Mouse (Mus musculus): Measurements from ENCODE around the gene Il1r1. TPM values are rescaled to one million over a fixed set of nuclear protein-coding genes. Genes with fewer than 3 reads are reported as not detected.

Gene Il1r1
- polyA plus RNA-seq, 1 experiment = 1.9 TPM

DNA sequence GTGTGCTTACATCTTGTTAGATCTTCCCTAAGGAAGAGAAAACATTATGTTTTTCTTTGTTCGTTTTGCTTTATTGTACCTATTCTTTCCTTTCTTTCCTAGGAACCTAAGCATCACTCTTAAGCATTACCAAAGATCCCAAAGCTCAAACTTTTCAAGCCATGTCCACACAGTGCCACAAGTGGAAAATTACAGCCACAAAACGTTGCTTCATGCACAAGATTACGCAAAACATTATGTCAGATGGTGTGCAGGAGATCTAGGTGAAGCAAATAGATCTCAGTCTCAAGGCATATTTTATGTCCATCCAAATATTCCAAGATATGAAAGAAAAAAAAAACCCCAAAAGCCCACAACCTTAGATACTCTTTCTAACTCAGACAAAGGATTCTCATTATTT, 4.2 kb downstream of the Il1r1 start:
- H3K4me3 ChIP-seq (ENCODE audit: insufficient read depth, low read length) = no peak overlapping the region
- no peak overlapping the region for H3K27ac ChIP-seq (ENCODE audit: insufficient read depth, low read length)
- H3K4me1 ChIP-seq (ENCODE audit: control insufficient read depth, insufficient read depth, low read length) = no peaks in the 10 kb centered on the region
- TF ChIP-seq POLR2A (IDR thresholded peaks at IDR 0.05; ENCODE audit: extremely low read depth, insufficient read depth, low read length) = no peak
- no peak for TF ChIP-seq CTCF (IDR thresholded peaks at IDR 0.05; ENCODE audit: extremely low read depth, insufficient read depth, low read length)

GRCm38 (mm10) chr1:40229771-40230280, 4.9 kb downstream of the Il1r1 start:
- H3K4me1 ChIP-seq (ENCODE audit: control insufficient read depth, insufficient read depth, low read length) = no peaks in the 10 kb centered on the region
- H3K27ac ChIP-seq (ENCODE audit: insufficient read depth, low read length) = no peak overlapping the region
- no peak for TF ChIP-seq POLR2A (IDR thresholded peaks at IDR 0.05; ENCODE audit: extremely low read depth, insufficient read depth, low read length)
- no peak for TF ChIP-seq CTCF (IDR thresholded peaks at IDR 0.05; ENCODE audit: extremely low read depth, insufficient read depth, low read length)
- no peak overlapping the region for H3K4me3 ChIP-seq (ENCODE audit: insufficient read depth, low read length)

GRCm38 (mm10) chr1:40230336-40230735, 5.5 kb downstream of the Il1r1 start:
- Histone ChIP-seq H3K4me1 (ENCODE audit: control insufficient read depth, insufficient read depth, low read length) (no peaks in the 10 kb centered on the region), H3K27ac (ENCODE audit: insufficient read depth, low read length) (no peak overlapping the region), H3K4me3 (ENCODE audit: insufficient read depth, low read length) (no peak overlapping the region)
- TF ChIP-seq CTCF (IDR thresholded peaks at IDR 0.05; ENCODE audit: extremely low read depth, insufficient read depth, low read length) (no peak), POLR2A (IDR thresholded peaks at IDR 0.05; ENCODE audit: extremely low read depth, insufficient read depth, low read length) (no peak)

GRCm38 (mm10) chr1:40231116-40231515, 6.2 kb downstream of the Il1r1 start:
- Histone ChIP-seq H3K4me1 (ENCODE audit: control insufficient read depth, insufficient read depth, low read length) (peaks cover under 1% of the 10 kb centered on the region; the same call in 1 of the 2 replicates), H3K27ac (ENCODE audit: insufficient read depth, low read length) (no peak overlapping the region), H3K4me3 (ENCODE audit: insufficient read depth, low read length) (no peak overlapping the region)
- TF ChIP-seq CTCF (IDR thresholded peaks at IDR 0.05; ENCODE audit: extremely low read depth, insufficient read depth, low read length) (no peak), POLR2A (IDR thresholded peaks at IDR 0.05; ENCODE audit: extremely low read depth, insufficient read depth, low read length) (no peak)

DNA sequence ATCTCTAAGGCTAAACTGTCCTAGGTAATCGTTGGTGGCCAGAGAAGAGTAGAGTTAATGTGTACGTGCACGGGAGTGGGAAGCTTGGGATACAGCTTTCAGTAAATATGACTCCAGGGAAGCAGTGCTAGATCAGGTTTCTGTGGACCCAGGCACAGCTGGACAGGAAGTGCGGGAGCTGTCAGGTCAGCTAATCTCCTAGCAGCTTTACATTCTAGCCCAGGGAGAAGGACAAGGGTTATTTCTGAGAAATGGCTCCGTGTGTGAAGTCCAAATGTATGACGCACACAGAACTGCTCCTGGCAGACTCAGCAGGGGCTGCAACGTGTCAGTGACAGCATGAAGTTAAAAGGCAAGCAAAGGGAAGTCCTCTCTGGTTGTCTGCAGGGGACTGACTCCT, 8.3 kb downstream of the Il1r1 start:
- no peak overlapping the region for H3K4me3 ChIP-seq (ENCODE audit: insufficient read depth, low read length)
- no peak overlapping the region for H3K27ac ChIP-seq (ENCODE audit: insufficient read depth, low read length)
- H3K4me1 ChIP-seq (ENCODE audit: control insufficient read depth, insufficient read depth, low read length) = peaks cover 2% of the 10 kb centered on the region; the same call in 1 of the 2 replicates
- TF ChIP-seq CTCF (IDR thresholded peaks at IDR 0.05; ENCODE audit: extremely low read depth, insufficient read depth, low read length) (no peak), POLR2A (IDR thresholded peaks at IDR 0.05; ENCODE audit: extremely low read depth, insufficient read depth, low read length) (no peak)

- Histone ChIP-seq H3K27ac (ENCODE audit: insufficient read depth, low read length) (no peak overlapping the region), H3K4me1 (ENCODE audit: control insufficient read depth, insufficient read depth, low read length) (peaks cover 2% of the 10 kb centered on the region; the same call in 1 of the 2 replicates), H3K4me3 (ENCODE audit: insufficient read depth, low read length) (no peak overlapping the region)
- TF ChIP-seq POLR2A (IDR thresholded peaks at IDR 0.05; ENCODE audit: extremely low read depth, insufficient read depth, low read length) = no peak
- no peak for TF ChIP-seq CTCF (IDR thresholded peaks at IDR 0.05; ENCODE audit: extremely low read depth, insufficient read depth, low read length)
Observed at GRCm38 (mm10) chr1:40233621-40234020, 8.7 kb downstream of the Il1r1 start.

DNA sequence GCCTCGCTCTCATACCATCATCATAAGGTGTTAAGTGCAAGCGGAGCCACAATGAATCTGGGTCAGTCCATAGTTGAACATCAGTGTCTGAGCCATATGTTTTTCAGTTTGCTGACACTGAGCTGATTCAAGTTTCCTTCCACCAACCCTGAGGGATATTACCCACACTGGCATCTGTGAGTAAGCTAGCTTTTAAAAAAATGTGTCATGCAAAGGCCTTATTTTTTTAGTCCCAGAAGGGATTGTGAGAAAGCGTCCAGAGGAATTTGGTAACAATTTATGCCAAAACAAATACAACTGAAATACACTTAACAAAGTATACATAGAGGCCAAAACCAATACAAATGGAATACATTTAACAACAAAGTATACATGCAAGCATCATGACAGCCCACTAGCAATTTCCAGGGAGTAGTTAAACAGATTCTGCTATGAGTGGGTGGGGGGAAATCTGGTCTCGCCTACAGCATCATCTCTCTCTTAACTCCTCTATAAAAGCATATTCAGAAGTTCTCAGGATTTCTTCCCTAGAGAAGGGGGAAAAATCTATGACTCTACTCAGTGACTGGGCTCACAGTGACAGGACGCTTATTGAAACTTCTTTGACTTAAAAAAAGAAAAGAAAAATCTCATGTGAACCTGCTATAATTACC, 10.8 kb downstream of the Il1r1 start:
- no peak overlapping the region for H3K4me3 ChIP-seq (ENCODE audit: insufficient read depth, low read length)
- peaks cover 2% of the 10 kb centered on the region; the same call in 1 of the 2 replicates for H3K4me1 ChIP-seq (ENCODE audit: control insufficient read depth, insufficient read depth, low read length)

GRCm38 (mm10) chr1:40236694-40237093, 11.8 kb downstream of the Il1r1 start:
- TF ChIP-seq POLR2A (IDR thresholded peaks at IDR 0.05; ENCODE audit: extremely low read depth, insufficient read depth, low read length) (no peak), CTCF (IDR thresholded peaks at IDR 0.05; ENCODE audit: extremely low read depth, insufficient read depth, low read length) (no peak)
- H3K27ac ChIP-seq (ENCODE audit: insufficient read depth, low read length) = no peak overlapping the region
- peaks cover 2% of the 10 kb centered on the region; the same call in 1 of the 2 replicates for H3K4me1 ChIP-seq (ENCODE audit: control insufficient read depth, insufficient read depth, low read length)
- H3K4me3 ChIP-seq (ENCODE audit: insufficient read depth, low read length) = no peak overlapping the region

More for the DNA sequence above, 10.8 kb downstream of the Il1r1 start:
- no peak for TF ChIP-seq POLR2A (IDR thresholded peaks at IDR 0.05; ENCODE audit: extremely low read depth, insufficient read depth, low read length)
- TF ChIP-seq CTCF (IDR thresholded peaks at IDR 0.05; ENCODE audit: extremely low read depth, insufficient read depth, low read length) = no peak
- no peak overlapping the region for H3K27ac ChIP-seq (ENCODE audit: insufficient read depth, low read length)

DNA sequence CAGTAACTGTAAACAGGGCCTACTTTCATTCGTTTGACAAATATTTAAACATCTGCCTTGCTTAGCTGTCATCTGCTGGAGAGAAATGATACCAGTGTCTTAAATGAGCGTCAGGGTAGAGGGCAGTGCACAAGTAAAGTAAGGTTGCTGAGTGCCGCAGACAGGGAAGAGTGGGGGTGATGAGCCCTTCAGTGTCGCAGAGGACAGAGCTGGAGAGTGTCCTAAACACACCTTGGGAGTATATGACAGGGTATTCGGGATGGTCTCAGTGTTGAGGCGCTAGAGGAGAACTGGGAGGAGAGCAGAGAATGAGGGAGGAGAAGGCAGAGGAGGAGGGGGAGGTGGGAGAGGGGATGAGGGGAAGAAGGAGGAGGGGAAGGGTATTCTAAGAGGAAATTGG, 12.2 kb downstream of the Il1r1 start:
- Histone ChIP-seq H3K4me3 (ENCODE audit: insufficient read depth, low read length) (no peak overlapping the region), H3K4me1 (ENCODE audit: control insufficient read depth, insufficient read depth, low read length) (peaks cover 2% of the 10 kb centered on the region; the same call in 1 of the 2 replicates), H3K27ac (ENCODE audit: insufficient read depth, low read length) (no peak overlapping the region)
- TF ChIP-seq POLR2A (IDR thresholded peaks at IDR 0.05; ENCODE audit: extremely low read depth, insufficient read depth, low read length) = no peak
- no peak for TF ChIP-seq CTCF (IDR thresholded peaks at IDR 0.05; ENCODE audit: extremely low read depth, insufficient read depth, low read length)
